Mouse (Mus musculus) large intestine, adult 2 months (tissue): ENCODE results near the gene Tmem151a. TPM values are rescaled to one million over a fixed set of nuclear protein-coding genes. Genes with fewer than 3 reads are reported as not detected.

Experiments
- DNase-seq: peaks from one replicate; pipeline ENCODE4 v3.0.0-alpha.2; 2012; ENCODE audit warnings: low read depth, low spot score
- WGBS: fragments of 180-500 bp; shearing (Covaris S2); methylation state at CpG from one replicate; pipeline ENCODE4 v1.1.7; 2018; 5-methylcytosine and 5-hydroxymethylcytosine counted together
- polyA plus RNA-seq: library from polyadenylated mRNA; depleted of rRNA; stranded (reverse); fragments of >200 nt; gene quantifications from 2 replicates; pipeline ENCODE4 v1.2.3, GENCODE M21; 2012

Tmem151a gene
- polyA plus RNA-seq, 1 experiment: 2.0 TPM

- DNase-seq: no peak
Observed at GRCm38 (mm10) chr19:5050047-5050905, 35.1 kb downstream of the Tmem151a start, which contains the start of gene Rin1. TSS of gene Rin1 (plus strand) at chr19:5050481.

GRCm38 (mm10) chr19:5049325-5049724, 36.0 kb downstream of the Tmem151a start:
- no peak for DNase-seq
- 91% methylated on average over 6 of the region's 6 CpGs for WGBS

More at GRCm38 (mm10) chr19:5050047-5050905, 35.1 kb downstream of the Tmem151a start, which contains the start of gene Rin1:
- 16% methylated on average over 14 of the region's 14 CpGs for WGBS

GRCm38 (mm10) chr19:5048138-5049056, 36.9 kb downstream of the Tmem151a start:
- WGBS: 73% methylated on average over 14 of the region's 14 CpGs
- no peak for DNase-seq

GRCm38 (mm10) chr19:5045531-5045930, 39.8 kb downstream of the Tmem151a start:
- no peak for DNase-seq
- WGBS: 67% methylated on average over 4 of the region's 4 CpGs

- no peak for DNase-seq
- WGBS: under 1% methylated on average over 16 of the region's 16 CpGs
Observed at GRCm38 (mm10) chr19:5041588-5041987, 43.7 kb downstream of the Tmem151a start.

GRCm38 (mm10) chr19:5040862-5041523, 44.3 kb downstream of the Tmem151a start, which contains the start of gene Brms1:
TSS of gene Brms1 (plus strand) at chr19:5041354.
- DNase-seq: no peak
- WGBS: 2% methylated on average over 40 of the region's 40 CpGs

- no peak for DNase-seq
- WGBS: 7% methylated on average over 41 of the region's 41 CpGs
Observed at GRCm38 (mm10) chr19:5039301-5040114, 45.8 kb downstream of the Tmem151a start.

GRCm38 (mm10) chr19:5038709-5039156, 46.6 kb downstream of the Tmem151a start, which contains the start of the genes B4gat1 and AC124502.3:
TSS of gene B4gat1 (plus strand) at chr19:5038826.
TSS of gene AC124502.3 (plus strand) at chr19:5038891.
- DNase-seq: no peak

GRCm38 (mm10) chr19:5037678-5038571, 47.4 kb downstream of the Tmem151a start:
- no peak for DNase-seq
- 4% methylated on average over 32 of the region's 32 CpGs for WGBS

More at GRCm38 (mm10) chr19:5038709-5039156, 46.6 kb downstream of the Tmem151a start, which contains the start of the genes B4gat1 and AC124502.3:
- WGBS: 0% methylated on average over 44 of the region's 44 CpGs

GRCm38 (mm10) chr19:5036577-5036976, 48.8 kb downstream of the Tmem151a start:
- no peak for DNase-seq
- 80% methylated on average over 4 of the region's 4 CpGs for WGBS

- no peak for DNase-seq
- 83% methylated on average over 3 of the region's 3 CpGs for WGBS
Observed at GRCm38 (mm10) chr19:5032686-5033085, 52.6 kb downstream of the Tmem151a start.

GRCm38 (mm10) chr19:5026111-5026510, 59.2 kb downstream of the Tmem151a start:
- DNase-seq: no peak
- 91% methylated on average over 8 of the region's 8 CpGs for WGBS

GRCm38 (mm10) chr19:5023621-5024479, 61.5 kb downstream of the Tmem151a start, which contains the start of gene Slc29a2:
TSS of gene Slc29a2 (plus strand) at chr19:5023860.
- under 1% methylated on average over 62 of the region's 62 CpGs for WGBS
- DNase-seq: no peak

GRCm38 (mm10) chr19:5021416-5021815, 63.9 kb downstream of the Tmem151a start:
- WGBS: 82% methylated on average over 2 of the region's 2 CpGs
- DNase-seq: no peak
